Mouse (Mus musculus) small intestine, adult 2 months (tissue): ENCODE data around the gene Fbxo24. TPM values are rescaled to one million over a fixed set of nuclear protein-coding genes. Genes with fewer than 3 reads are reported as not detected.

Experiments used
- H3K27ac ChIP-seq: fragments of 200-500 bp; 2 replicates; pipeline ENCODE4 v1.5.1; 2012; ENCODE audit warnings: low read depth, low read length, control low read depth, inconsistent platforms; ENCODE audit not compliant: insufficient read depth
- H3K27me3 ChIP-seq: fragments of 200-500 bp; 2 replicates; pipeline ENCODE4 v1.6.1; 2012; ENCODE audit warnings: mild to moderate bottlenecking, moderate library complexity, low read length, inconsistent platforms; ENCODE audit not compliant: control insufficient read depth, insufficient read depth
- H3K36me3 ChIP-seq: fragments of 200-500 bp; 2 replicates; pipeline ENCODE4 v1.6.1; 2012; ENCODE audit warnings: mild to moderate bottlenecking, low read length, control low read depth, inconsistent platforms; ENCODE audit not compliant: control insufficient read depth, insufficient read depth
- H3K4me1 ChIP-seq: fragments of 200-500 bp; 2 replicates; pipeline ENCODE4 v1.6.1; 2012; ENCODE audit warnings: low read length, inconsistent platforms, mixed read lengths; ENCODE audit not compliant: control insufficient read depth, insufficient read depth, insufficient read length
- H3K4me3 ChIP-seq: fragments of 200-500 bp; 2 replicates; pipeline ENCODE4 v1.5.1; 2012; ENCODE audit warnings: low read depth, mild to moderate bottlenecking, control low read depth, inconsistent platforms, low read length, moderate library complexity
- CTCF ChIP-seq: fragments of 200-500 bp; IDR thresholded peaks from 2 replicates; pipeline ENCODE4 v1.5.1; 2012; ENCODE audit warnings: low read depth, mild to moderate bottlenecking, control low read depth, inconsistent platforms, low read length, moderate library complexity, mixed read lengths; ENCODE audit not compliant: insufficient replicate concordance, insufficient read length; ENCODE audit errors: extremely low read depth
- POLR2A ChIP-seq: fragments of 200-500 bp; IDR thresholded peaks from 2 replicates; pipeline ENCODE4 v1.6.1; 2012; ENCODE audit warnings: low read depth, mild to moderate bottlenecking, control low read depth, inconsistent platforms, low read length, moderate library complexity
- WGBS: fragments of 180-500 bp; shearing (Covaris S2); methylation state at CpG from one replicate; pipeline ENCODE4 v1.1.7; 2018; 5-methylcytosine and 5-hydroxymethylcytosine counted together
- polyA plus RNA-seq: library from polyadenylated mRNA; depleted of rRNA; stranded (reverse); fragments of >200 nt; gene quantifications from 2 replicates; pipeline ENCODE4 v1.2.3, GENCODE M21; 2012

Gene Fbxo24
- polyA plus RNA-seq, 1 experiment: 0.19 TPM

GRCm38 (mm10) chr5:137607860-137608653, 20.7 kb downstream of the Fbxo24 start:
- H3K36me3 ChIP-seq: peaks cover 8% of the 10 kb centered on the region; the same call in 1 of the 2 replicates
- H3K27ac ChIP-seq: no peak overlapping the region
- no peak for TF ChIP-seq POLR2A
- TF ChIP-seq CTCF: no peak
- H3K27me3 ChIP-seq: no peaks in the 10 kb centered on the region
- peaks cover 7% of the 10 kb centered on the region for H3K4me1 ChIP-seq
- 68% methylated on average over 26 of the region's 26 CpGs for WGBS
- no peak overlapping the region for H3K4me3 ChIP-seq

- WGBS: under 1% methylated on average over 22 of the region's 22 CpGs
- Histone ChIP-seq H3K4me3 (peak overlapping the region; percentile 62), H3K4me1 (peaks cover 13% of the 10 kb centered on the region), H3K27me3 (no peaks in the 10 kb centered on the region), H3K27ac (peak overlapping the region; percentile 88), H3K36me3 (peaks cover 2% of the 10 kb centered on the region; the same call in 1 of the 2 replicates)
- TF ChIP-seq POLR2A (no peak), CTCF (no peak)
Measured at GRCm38 (mm10) chr5:137601365-137601729, 27.5 kb downstream of the Fbxo24 start.

GRCm38 (mm10) chr5:137600619-137601364, 28.0 kb downstream of the Fbxo24 start, which contains the start of gene Mospd3:
Mospd3 (minus strand) TSS chr5:137601058.
- peaks cover 13% of the 10 kb centered on the region for H3K4me1 ChIP-seq
- no peak for TF ChIP-seq CTCF
- TF ChIP-seq POLR2A: peak; percentile 84
- WGBS: under 1% methylated on average over 41 of the region's 41 CpGs

GRCm38 (mm10) chr5:137600281-137600618, 28.6 kb downstream of the Fbxo24 start:
- no peak overlapping the region; the same call in 1 of the 2 replicates for H3K27ac ChIP-seq
- peak overlapping the region; percentile 87 for H3K4me3 ChIP-seq
- peaks cover 13% of the 10 kb centered on the region for H3K4me1 ChIP-seq
- H3K27me3 ChIP-seq: no peaks in the 10 kb centered on the region
- H3K36me3 ChIP-seq: peaks cover under 1% of the 10 kb centered on the region; the same call in 1 of the 2 replicates
- no peak for TF ChIP-seq CTCF
- no peak for TF ChIP-seq POLR2A
- 2% methylated on average over 19 of the region's 19 CpGs for WGBS

More at GRCm38 (mm10) chr5:137600619-137601364, 28.0 kb downstream of the Fbxo24 start, which contains the start of gene Mospd3:
- Histone ChIP-seq H3K27ac (peak within 1 kb of the TSS; percentile 99), H3K4me3 (peak within 1 kb of the TSS; percentile 87), H3K36me3 (peaks cover 2% of the 10 kb centered on the region; the same call in 1 of the 2 replicates), H3K27me3 (no peaks in the 10 kb centered on the region)

GRCm38 (mm10) chr5:137599600-137599999, 29.2 kb downstream of the Fbxo24 start:
- H3K36me3 ChIP-seq: no peaks in the 10 kb centered on the region
- H3K27ac ChIP-seq: no peak overlapping the region
- no peak for TF ChIP-seq POLR2A
- TF ChIP-seq CTCF: no peak
- 73% methylated on average over 9 of the region's 9 CpGs for WGBS
- H3K4me3 ChIP-seq: peak overlapping the region; percentile 87
- H3K4me1 ChIP-seq: peaks cover 13% of the 10 kb centered on the region
- no peaks in the 10 kb centered on the region for H3K27me3 ChIP-seq

- no peaks in the 10 kb centered on the region for H3K36me3 ChIP-seq
- no peak overlapping the region for H3K4me3 ChIP-seq
- peaks cover 13% of the 10 kb centered on the region for H3K4me1 ChIP-seq
- H3K27me3 ChIP-seq: no peaks in the 10 kb centered on the region
- no peak overlapping the region for H3K27ac ChIP-seq
- no peak for TF ChIP-seq CTCF
- no peak for TF ChIP-seq POLR2A
- 69% methylated on average over 2 of the region's 2 CpGs for WGBS
Measured at GRCm38 (mm10) chr5:137598100-137598826, 30.5 kb downstream of the Fbxo24 start.

GRCm38 (mm10) chr5:137597625-137598024, 31.2 kb downstream of the Fbxo24 start:
- H3K36me3 ChIP-seq: no peaks in the 10 kb centered on the region
- WGBS: 90% methylated on average over 6 of the region's 6 CpGs
- no peak overlapping the region for H3K27ac ChIP-seq
- peaks cover 12% of the 10 kb centered on the region for H3K4me1 ChIP-seq
- TF ChIP-seq POLR2A (no peak), CTCF (no peak)
- no peaks in the 10 kb centered on the region for H3K27me3 ChIP-seq
- no peak overlapping the region for H3K4me3 ChIP-seq
